Mouse (Mus musculus): ENCODE data around the gene Heatr6. TPM values are rescaled to one million over a fixed set of nuclear protein-coding genes. Genes with fewer than 3 reads are reported as not detected.
A peak's percentile ranks its signal among the peaks of the same experiment; 100 is the strongest.

Heatr6 gene
- polyA plus RNA-seq, 1 experiment from 2014 or later, result 33.3 TPM

GRCm38 (mm10) chr11:83731116-83731515, 22.4 kb upstream of the Heatr6 start:
- H3K4me2 ChIP-seq (replicated peaks), result no peak overlapping the region
- H3K9ac ChIP-seq, result no peak overlapping the region
- H3K4me3 ChIP-seq (replicated peaks; ENCODE audit: low read length), result no peak overlapping the region
- H3K36me3 ChIP-seq (replicated peaks; ENCODE audit: control insufficient read depth, insufficient read depth), result no peaks in the 10 kb centered on the region
- DNase-seq (ENCODE audit: low spot score), result no peak
- peaks cover 5% of the 10 kb centered on the region; the same call in 1 of the 2 replicates for H3K9me3 ChIP-seq (ENCODE audit: control insufficient read depth, low read length)
- H3K27me3 ChIP-seq (ENCODE audit: control insufficient read depth, insufficient read depth, low read length), result no peaks in the 10 kb centered on the region
- 100% methylated on average over 1 of the region's 1 CpGs for WGBS
- H3K4me1 ChIP-seq (replicated peaks; ENCODE audit: control insufficient read depth, insufficient read depth, low read length), result no peaks in the 10 kb centered on the region
- H3K27ac ChIP-seq, result no peak overlapping the region
- no peak for ATAC-seq (ENCODE audit: low FRiP score)

DNA sequence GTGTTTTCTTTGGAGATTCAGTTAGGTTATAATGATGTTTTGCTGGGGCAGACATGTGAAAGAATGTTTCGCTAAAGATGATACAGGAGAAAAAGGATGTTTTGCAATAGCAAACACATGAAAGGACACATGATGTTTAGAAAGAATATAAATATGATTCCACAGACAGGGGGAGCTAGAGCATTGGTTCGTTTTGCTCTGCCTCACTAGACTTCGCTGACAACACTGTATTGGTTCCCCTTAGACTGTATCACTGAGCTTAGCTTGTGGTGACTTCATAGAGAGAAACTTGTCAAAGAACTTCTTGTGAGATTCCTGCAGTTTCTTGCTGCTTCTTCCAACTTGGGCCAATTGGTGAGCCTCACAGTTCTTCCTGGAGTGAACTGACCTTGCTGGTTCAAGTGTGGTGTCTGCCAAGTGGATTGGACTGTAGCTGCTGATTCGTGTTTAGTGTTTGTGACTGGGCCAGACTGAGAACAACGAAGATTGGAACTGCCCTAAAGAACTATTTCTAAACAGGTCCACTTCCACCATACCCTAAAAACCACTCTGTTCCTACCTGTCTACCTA, 20.3 kb upstream of the Heatr6 start:
- ATAC-seq (ENCODE audit: low FRiP score) (no peak), DNase-seq (ENCODE audit: low spot score) (no peak)
- no peaks in the 10 kb centered on the region for H3K4me1 ChIP-seq (replicated peaks; ENCODE audit: control insufficient read depth, insufficient read depth, low read length)
- no peaks in the 10 kb centered on the region for H3K27me3 ChIP-seq (ENCODE audit: control insufficient read depth, insufficient read depth, low read length)
- no peaks in the 10 kb centered on the region for H3K36me3 ChIP-seq (replicated peaks; ENCODE audit: control insufficient read depth, insufficient read depth)
- WGBS, result 82% methylated on average over 5 of the region's 5 CpGs
- H3K4me3 ChIP-seq (replicated peaks; ENCODE audit: low read length), result no peak overlapping the region
- no peak overlapping the region for H3K9ac ChIP-seq
- peaks cover 5% of the 10 kb centered on the region; the same call in 1 of the 2 replicates for H3K9me3 ChIP-seq (ENCODE audit: control insufficient read depth, low read length)
- no peak overlapping the region for H3K4me2 ChIP-seq (replicated peaks)
- H3K27ac ChIP-seq, result no peak overlapping the region

DNA sequence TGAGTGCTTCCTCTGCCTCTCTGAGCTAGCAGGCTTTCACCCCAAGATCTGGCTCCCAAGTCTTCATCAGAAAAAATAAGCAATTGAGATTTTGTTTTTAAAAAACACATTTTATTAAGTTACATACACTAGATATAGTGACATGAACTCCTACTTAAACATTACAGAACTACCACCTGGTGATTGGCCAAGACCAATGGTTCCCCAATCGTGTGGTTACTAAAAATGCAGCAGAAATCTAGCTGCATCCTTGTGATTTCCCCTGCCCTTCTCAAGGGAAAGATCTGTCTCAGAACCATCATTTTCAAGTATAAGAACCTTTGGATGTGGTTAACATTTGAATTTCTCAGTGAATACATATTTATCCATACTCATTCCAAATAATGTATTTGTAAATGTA, 19.3 kb upstream of the Heatr6 start:
- Histone ChIP-seq H3K9ac (no peak overlapping the region), H3K4me2 (replicated peaks) (no peak overlapping the region), H3K4me1 (replicated peaks; ENCODE audit: control insufficient read depth, insufficient read depth, low read length) (no peaks in the 10 kb centered on the region), H3K9me3 (ENCODE audit: control insufficient read depth, low read length) (peaks cover 5% of the 10 kb centered on the region; the same call in 1 of the 2 replicates), H3K4me3 (replicated peaks; ENCODE audit: low read length) (no peak overlapping the region), H3K27ac (no peak overlapping the region), H3K36me3 (replicated peaks; ENCODE audit: control insufficient read depth, insufficient read depth) (no peaks in the 10 kb centered on the region), H3K27me3 (ENCODE audit: control insufficient read depth, insufficient read depth, low read length) (no peaks in the 10 kb centered on the region)
- ATAC-seq (ENCODE audit: low FRiP score) (no peak), DNase-seq (ENCODE audit: low spot score) (no peak)
- WGBS, result 94% methylated on average over 1 of the region's 1 CpGs

- H3K4me2 ChIP-seq (replicated peaks), result no peak overlapping the region
- DNase-seq (ENCODE audit: low spot score), result no peak
- 95% methylated on average over 2 of the region's 2 CpGs for WGBS
Observed at GRCm38 (mm10) chr11:83735881-83736280, 17.6 kb upstream of the Heatr6 start.

DNA sequence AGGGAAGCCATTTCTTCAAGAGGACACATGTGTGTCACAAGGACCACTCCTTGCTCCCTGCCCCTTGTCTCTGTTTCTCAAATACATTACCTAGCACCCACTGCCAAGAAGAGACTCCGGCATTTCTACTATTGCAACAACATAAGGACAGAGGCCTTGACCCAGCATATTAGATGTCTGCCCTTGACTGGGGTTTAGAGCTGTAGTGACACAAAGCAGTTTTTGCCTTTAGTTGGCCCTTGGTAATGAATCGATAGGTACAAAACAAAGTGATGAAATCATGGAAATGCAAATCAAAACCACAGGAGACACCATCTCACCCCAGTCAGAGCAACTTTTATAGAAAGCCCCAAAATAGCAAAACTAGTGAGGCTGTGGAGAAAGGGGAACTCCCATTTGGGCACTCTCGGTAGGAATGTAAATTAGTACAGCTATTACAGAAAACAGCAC, 16.4 kb upstream of the Heatr6 start:
- H3K27ac ChIP-seq, result no peak overlapping the region
- no peak for ATAC-seq (ENCODE audit: low FRiP score)
- no peak overlapping the region for H3K9ac ChIP-seq
- 86% methylated on average over 3 of the region's 3 CpGs for WGBS
- peaks cover 5% of the 10 kb centered on the region; the same call in 1 of the 2 replicates for H3K9me3 ChIP-seq (ENCODE audit: control insufficient read depth, low read length)
- no peaks in the 10 kb centered on the region for H3K36me3 ChIP-seq (replicated peaks; ENCODE audit: control insufficient read depth, insufficient read depth)
- no peak for DNase-seq (ENCODE audit: low spot score)
- H3K4me3 ChIP-seq (replicated peaks; ENCODE audit: low read length), result no peak overlapping the region
- no peaks in the 10 kb centered on the region for H3K27me3 ChIP-seq (ENCODE audit: control insufficient read depth, insufficient read depth, low read length)
- H3K4me1 ChIP-seq (replicated peaks; ENCODE audit: control insufficient read depth, insufficient read depth, low read length), result no peaks in the 10 kb centered on the region
- no peak overlapping the region for H3K4me2 ChIP-seq (replicated peaks)

More at GRCm38 (mm10) chr11:83735881-83736280, 17.6 kb upstream of the Heatr6 start:
- Histone ChIP-seq H3K27ac (no peak overlapping the region), H3K4me1 (replicated peaks; ENCODE audit: control insufficient read depth, insufficient read depth, low read length) (no peaks in the 10 kb centered on the region), H3K9ac (no peak overlapping the region), H3K9me3 (ENCODE audit: control insufficient read depth, low read length) (peaks cover 5% of the 10 kb centered on the region; the same call in 1 of the 2 replicates), H3K36me3 (replicated peaks; ENCODE audit: control insufficient read depth, insufficient read depth) (no peaks in the 10 kb centered on the region), H3K27me3 (ENCODE audit: control insufficient read depth, insufficient read depth, low read length) (no peaks in the 10 kb centered on the region), H3K4me3 (replicated peaks; ENCODE audit: low read length) (no peak overlapping the region)
- ATAC-seq (ENCODE audit: low FRiP score), result no peak

DNA sequence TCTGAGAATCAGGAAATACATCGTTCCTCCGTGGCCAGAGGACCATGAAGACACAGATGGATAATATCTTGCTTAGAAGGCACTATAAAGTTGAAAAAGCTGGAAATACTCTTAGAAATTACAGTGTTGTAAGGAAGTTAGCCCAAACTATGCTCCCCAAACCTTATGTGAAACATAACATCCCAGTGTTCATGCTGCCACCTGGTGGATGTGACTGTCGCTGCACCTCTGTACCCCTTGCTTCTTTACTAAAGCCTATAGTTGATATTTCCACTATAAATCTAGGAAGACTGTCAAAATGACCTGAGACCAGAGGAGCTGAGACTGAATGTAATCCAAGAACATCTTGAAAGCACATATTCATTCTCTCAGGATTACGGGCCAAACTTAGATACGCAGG, 14.3 kb upstream of the Heatr6 start:
- peak; percentile 91 for DNase-seq (ENCODE audit: low spot score)
- no peaks in the 10 kb centered on the region for H3K9me3 ChIP-seq (ENCODE audit: control insufficient read depth, low read length)
- no peak overlapping the region for H3K9ac ChIP-seq
- H3K4me3 ChIP-seq (replicated peaks; ENCODE audit: low read length), result no peak overlapping the region
- H3K27ac ChIP-seq, result no peak overlapping the region
- H3K36me3 ChIP-seq (replicated peaks; ENCODE audit: control insufficient read depth, insufficient read depth), result no peaks in the 10 kb centered on the region
- WGBS, result 30% methylated on average over 5 of the region's 5 CpGs
- H3K4me1 ChIP-seq (replicated peaks; ENCODE audit: control insufficient read depth, insufficient read depth, low read length), result no peaks in the 10 kb centered on the region
- ATAC-seq (ENCODE audit: low FRiP score), result no peak
- no peaks in the 10 kb centered on the region for H3K27me3 ChIP-seq (ENCODE audit: control insufficient read depth, insufficient read depth, low read length)
- no peak overlapping the region for H3K4me2 ChIP-seq (replicated peaks)

- H3K27ac ChIP-seq, result no peak overlapping the region
- no peak for DNase-seq (ENCODE audit: low spot score)
- ATAC-seq (ENCODE audit: low FRiP score), result no peak
Observed at GRCm38 (mm10) chr11:83740443-83740991, 13.0 kb upstream of the Heatr6 start.

DNA sequence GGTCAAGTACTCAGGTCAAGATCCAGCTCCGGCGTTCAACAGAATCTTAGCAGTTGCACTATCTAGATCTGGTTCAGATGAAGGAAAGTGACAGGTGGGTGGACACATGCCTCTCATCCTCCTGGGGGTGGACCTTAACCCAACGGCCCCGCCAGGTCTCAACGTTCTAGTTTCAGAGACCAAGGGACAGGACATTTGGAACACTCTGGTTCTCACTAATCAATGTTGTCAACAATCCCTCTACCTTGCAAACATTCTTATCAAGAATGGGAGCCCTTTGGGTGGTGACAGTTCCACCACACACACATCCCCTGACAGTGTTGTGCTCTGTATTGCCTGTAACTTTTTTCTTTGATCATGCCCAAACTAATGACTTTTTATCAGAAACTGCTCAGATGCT, 11.7 kb upstream of the Heatr6 start:
- no peaks in the 10 kb centered on the region for H3K9me3 ChIP-seq (ENCODE audit: control insufficient read depth, low read length)
- no peak overlapping the region for H3K4me3 ChIP-seq (replicated peaks; ENCODE audit: low read length)
- H3K27ac ChIP-seq, result no peak overlapping the region
- H3K27me3 ChIP-seq (ENCODE audit: control insufficient read depth, insufficient read depth, low read length), result no peaks in the 10 kb centered on the region
- 83% methylated on average over 5 of the region's 5 CpGs for WGBS
- ATAC-seq (ENCODE audit: low FRiP score) (no peak), DNase-seq (ENCODE audit: low spot score) (no peak)
- H3K4me2 ChIP-seq (replicated peaks), result no peak overlapping the region
- no peak overlapping the region for H3K9ac ChIP-seq
- H3K36me3 ChIP-seq (replicated peaks; ENCODE audit: control insufficient read depth, insufficient read depth), result no peaks in the 10 kb centered on the region
- no peaks in the 10 kb centered on the region for H3K4me1 ChIP-seq (replicated peaks; ENCODE audit: control insufficient read depth, insufficient read depth, low read length)

More at GRCm38 (mm10) chr11:83740443-83740991, 13.0 kb upstream of the Heatr6 start:
- 83% methylated on average over 4 of the region's 4 CpGs for WGBS
- no peak overlapping the region for H3K4me3 ChIP-seq (replicated peaks; ENCODE audit: low read length)
- no peaks in the 10 kb centered on the region for H3K4me1 ChIP-seq (replicated peaks; ENCODE audit: control insufficient read depth, insufficient read depth, low read length)
- no peak overlapping the region for H3K4me2 ChIP-seq (replicated peaks)
- no peak overlapping the region for H3K9ac ChIP-seq
- no peaks in the 10 kb centered on the region for H3K36me3 ChIP-seq (replicated peaks; ENCODE audit: control insufficient read depth, insufficient read depth)
- no peaks in the 10 kb centered on the region for H3K9me3 ChIP-seq (ENCODE audit: control insufficient read depth, low read length)
- H3K27me3 ChIP-seq (ENCODE audit: control insufficient read depth, insufficient read depth, low read length), result no peaks in the 10 kb centered on the region

DNA sequence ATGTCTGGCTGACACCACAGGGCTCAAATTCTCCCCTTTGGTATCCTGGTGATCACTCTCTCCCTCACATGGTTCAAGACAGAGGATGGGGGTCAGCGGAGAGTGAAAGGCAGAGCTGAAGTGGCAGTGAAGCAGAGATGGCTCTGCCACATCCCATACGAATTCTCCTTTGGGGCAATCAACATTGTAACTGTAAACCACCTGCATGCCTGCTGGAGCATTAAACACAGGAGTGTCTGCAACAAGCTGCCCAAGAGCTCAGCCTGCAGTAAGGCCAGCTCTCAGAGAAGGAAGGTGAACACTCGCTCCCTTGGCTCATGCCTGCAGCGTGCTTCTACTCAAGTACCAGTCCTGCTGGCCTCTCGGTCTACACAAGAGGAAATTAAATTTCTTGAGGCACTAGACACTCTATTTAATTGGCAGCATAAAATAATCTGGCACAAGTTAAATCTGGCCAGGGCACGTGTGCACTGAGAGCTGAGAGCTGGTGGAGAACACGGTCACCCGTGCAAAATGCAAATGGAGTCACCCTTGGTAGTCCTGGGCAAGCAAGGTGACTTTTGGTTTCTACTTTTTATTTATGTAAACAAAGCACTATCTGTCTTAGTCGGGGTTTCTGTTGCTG, 10.7 kb upstream of the Heatr6 start:
- 74% methylated on average over 9 of the region's 9 CpGs for WGBS
- Histone ChIP-seq H3K4me3 (replicated peaks; ENCODE audit: low read length) (no peak overlapping the region), H3K9ac (no peak overlapping the region), H3K27me3 (ENCODE audit: control insufficient read depth, insufficient read depth, low read length) (no peaks in the 10 kb centered on the region), H3K4me1 (replicated peaks; ENCODE audit: control insufficient read depth, insufficient read depth, low read length) (no peaks in the 10 kb centered on the region), H3K27ac (no peak overlapping the region), H3K9me3 (ENCODE audit: control insufficient read depth, low read length) (no peaks in the 10 kb centered on the region), H3K36me3 (replicated peaks; ENCODE audit: control insufficient read depth, insufficient read depth) (no peaks in the 10 kb centered on the region), H3K4me2 (replicated peaks) (no peak overlapping the region)
- no peak for DNase-seq (ENCODE audit: low spot score)
- no peak for ATAC-seq (ENCODE audit: low FRiP score)

Data from hindbrain, embryonic 14.5 days (tissue).